ENCODE assay signal across 8 mouse cellular contexts in the genomic region with DNA sequence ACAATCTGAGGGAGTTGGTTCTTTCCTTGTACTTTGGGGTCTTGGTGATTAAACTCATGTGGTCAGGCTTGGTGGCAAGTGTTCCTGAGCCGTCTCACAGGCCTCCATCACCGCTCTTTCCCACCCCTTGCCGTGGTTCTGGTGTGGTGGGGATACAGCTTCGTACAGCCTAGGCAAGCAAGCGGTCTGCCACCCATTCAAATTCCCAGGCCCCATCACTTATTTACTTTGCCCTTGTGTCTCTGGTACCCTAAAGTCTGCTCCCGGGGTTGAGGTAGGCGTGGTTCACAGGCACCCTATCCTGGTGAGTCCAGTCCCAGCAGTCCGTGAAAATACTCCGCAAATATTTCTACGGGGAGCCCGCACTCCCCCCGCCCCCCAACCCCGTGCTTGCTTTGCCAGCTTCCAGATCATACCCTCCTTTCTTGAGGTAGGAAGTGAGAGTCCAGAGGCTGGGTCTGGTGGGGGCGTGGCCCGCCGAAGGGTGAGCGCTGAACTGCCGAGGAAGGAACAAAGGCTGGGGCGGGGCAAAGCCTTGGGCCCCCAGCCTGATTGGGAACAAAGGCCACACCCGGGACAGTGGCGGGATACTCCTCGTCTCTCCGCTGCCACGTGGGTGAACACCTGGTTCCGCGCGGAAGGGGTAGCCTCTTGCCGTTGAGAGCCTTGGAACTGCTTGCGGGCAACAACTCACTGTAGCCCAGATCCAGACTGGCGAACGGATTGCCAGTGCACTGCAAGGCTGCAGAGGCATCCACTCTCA. TPM values are rescaled to one million over a fixed set of nuclear protein-coding genes. Genes with fewer than 3 reads are reported as not detected.
A peak's percentile ranks its signal among the peaks of the same experiment; 100 is the strongest.
DNase-seq lines count a peak whose midpoint lies in the region; ATAC-seq and TF ChIP-seq lines count a peak whose summit lies in the region.

No protein-coding gene starts in this region.

- H3K4me1 ChIP-seq in liver, embryonic 14.5 days (replicated peaks; ENCODE audit: control insufficient read depth in 2 of 2, insufficient read depth in 2 of 2, low read length in 1 of 2), result peaks cover 14 to 24% of the 10 kb centered on the region in 2 experiments

- peak; percentile 17 for ATAC-seq in liver, embryonic 14.5 days (ENCODE audit: insufficient read depth)

- DNase-seq in layer of hippocampus, adult 9-11 months, result peak; percentile 65
- DNase-seq in layer of hippocampus, adult 18-20 months (ENCODE audit: low spot score in 2 of 2), result no peak
- peak; percentile 82 for DNase-seq in cerebellum, adult 9-11 months
- peak; percentile 54 for DNase-seq in gastrocnemius, postnatal 10 days
- DNase-seq in induced T-regulatory cell, adult 2 months (ENCODE audit: low read depth), result peak; percentile 87
- DNase-seq in liver, embryonic 14.5 days (ENCODE audit: low read depth in 3 of 3, low spot score in 3 of 3), result peak in 2 of 3 experiments; percentile 47
- DNase-seq in naive thymus-derived CD4-positive, alpha-beta T cell, adult 2 months (ENCODE audit: low read depth), result peak; percentile 69
- DNase-seq in thymus, adult 18-20 months, result peak; percentile 72 to 82

- no peak for TF ChIP-seq CTCF in liver, embryonic 14.5 days (IDR thresholded peaks at IDR 0.05; ENCODE audit: low read depth)

- 4% methylated on average over 31 of the region's 31 CpGs for WGBS in liver, embryonic 14.5 days (ENCODE audit: insufficient replicate concordance)

- no peak for TF ChIP-seq EP300 in liver, embryonic 14.5 days (IDR thresholded peaks at IDR 0.05; ENCODE audit: low read depth)

- no peaks in the 10 kb centered on the region for H3K27me3 ChIP-seq in liver, embryonic 14.5 days (ENCODE audit: control insufficient read depth, insufficient read depth, low read length)

- no peaks in the 10 kb centered on the region for H3K9me3 ChIP-seq in liver, embryonic 14.5 days (ENCODE audit: control insufficient read depth, low read length)

- H3K4me3 ChIP-seq in liver, embryonic 14.5 days (ENCODE audit: insufficient read depth in 1 of 2, low read depth in 2 of 2, low read length in 2 of 2), result peak overlapping the region; percentile 48 to 87

- H3K36me3 ChIP-seq in liver, embryonic 14.5 days (replicated peaks; ENCODE audit: control insufficient read depth, insufficient read depth, low read depth), result peaks cover 25% of the 10 kb centered on the region

- peak overlapping the region; percentile 46 for H3K9ac ChIP-seq in liver, embryonic 14.5 days (replicated peaks)

- H3K27ac ChIP-seq in liver, embryonic 14.5 days, result no peak overlapping the region

- H3K4me2 ChIP-seq in liver, embryonic 14.5 days (ENCODE audit: low read depth), result peak overlapping the region; percentile 94

RNA-seq across cellular contexts. Expression of a gene that starts 11.7 kb away (rescaled TPM):
- 100 to 1,000 TPM; 146 to 159 TPM for total RNA-seq in layer of hippocampus, adult 18-20 months (2021)
- total RNA-seq in gastrocnemius, postnatal 10 days (2021), result 100 to 1,000 TPM; 114 to 123 TPM
- polyA plus RNA-seq in liver, embryonic 14.5 days (2012; rRNA removed), result 42.5 and 92.3 TPM in 2 replicates
- polyA plus RNA-seq in liver, embryonic 14.5 days (2014; fragmentation: Nextera tagmentation; extraction: Ambion mirVana), result 133 and 136 TPM in 2 replicates

RNA-seq across cellular contexts. Expression of a gene that starts 13.1 kb away (rescaled TPM):
- total RNA-seq in layer of hippocampus, adult 18-20 months (2021), result 10 to 100 TPM; 33.2 to 34.3 TPM
- total RNA-seq in gastrocnemius, postnatal 10 days (2021), result 1 to 10 TPM; 5.5 to 6.6 TPM
- 9.8 and 10.9 TPM in 2 replicates for polyA plus RNA-seq in liver, embryonic 14.5 days (2012; rRNA removed)
- 10.5 and 13.4 TPM in 2 replicates for polyA plus RNA-seq in liver, embryonic 14.5 days (2014; fragmentation: Nextera tagmentation; extraction: Ambion mirVana)

RNA-seq across cellular contexts. Expression of a gene that starts 15.1 kb away (rescaled TPM):
- 100 to 1,000 TPM; 196 to 202 TPM for total RNA-seq in layer of hippocampus, adult 18-20 months (2021)
- 100 to 1,000 TPM; 153 to 168 TPM for total RNA-seq in gastrocnemius, postnatal 10 days (2021)
- 89.9 and 100 TPM in 2 replicates for polyA plus RNA-seq in liver, embryonic 14.5 days (2012; rRNA removed)
- 80.7 and 92.2 TPM in 2 replicates for polyA plus RNA-seq in liver, embryonic 14.5 days (2014; fragmentation: Nextera tagmentation; extraction: Ambion mirVana)

RNA-seq across cellular contexts. Expression of a gene that starts 24.0 kb away (rescaled TPM):
- 100 to 1,000 TPM; 216 to 246 TPM for total RNA-seq in layer of hippocampus, adult 18-20 months (2021)
- total RNA-seq in gastrocnemius, postnatal 10 days (2021), result 100 to 1,000 TPM; 118 to 161 TPM
- polyA plus RNA-seq in liver, embryonic 14.5 days (2012; rRNA removed), result 119 and 138 TPM in 2 replicates
- 93.4 and 111 TPM in 2 replicates for polyA plus RNA-seq in liver, embryonic 14.5 days (2014; fragmentation: Nextera tagmentation; extraction: Ambion mirVana)

RNA-seq across cellular contexts. Expression of a gene that starts 25.0 kb away (rescaled TPM):
- total RNA-seq in layer of hippocampus, adult 18-20 months (2021), result under 1 TPM in 1 of 2 experiments, not detected in 1; 0.57 TPM
- total RNA-seq in gastrocnemius, postnatal 10 days (2021), result under 1 TPM in 1 of 2 experiments, not detected in 1; 0.16 TPM
- 4.9 and 7.7 TPM in 2 replicates for polyA plus RNA-seq in liver, embryonic 14.5 days (2012; rRNA removed)
- 10.1 and 10.7 TPM in 2 replicates for polyA plus RNA-seq in liver, embryonic 14.5 days (2014; fragmentation: Nextera tagmentation; extraction: Ambion mirVana)

Comparison
In these comparisons a context has a peak if more than half of its experiments do, and no peak if none do; other contexts are left out.
1. DNase-seq: peak in layer of hippocampus, adult 9-11 months (single experiment), cerebellum, adult 9-11 months (single experiment), gastrocnemius, postnatal 10 days (single experiment), induced T-regulatory cell, adult 2 months (single experiment), liver, embryonic 14.5 days (2 of 3), naive thymus-derived CD4-positive, alpha-beta T cell, adult 2 months (single experiment) and thymus, adult 18-20 months (2 of 2); none in layer of hippocampus, adult 18-20 months (0 of 2).
2. RNA of a gene that starts 13.1 kb away (total RNA-seq): 33.2 to 34.3 TPM in layer of hippocampus, adult 18-20 months; 5.5 to 6.6 TPM in gastrocnemius, postnatal 10 days; every median in the first group is over 4 times any median in the second.